9 mouse cellular contexts compared by ENCODE assay signal in genomic region chr1:133227378-133227777, GRCm38 (mm10).
DNase-seq lines count a peak whose midpoint lies in the region; ATAC-seq and TF ChIP-seq lines count a peak whose summit lies in the region.
"Had no signal": no experiment of that assay in that cellular context is flagged by ENCODE, and none has a peak within 500 bp of the region (broad histone marks: within the 10 kb centered on the region; RNA-seq: fewer than 3 reads in every experiment).

No protein-coding gene starts in this region.

- no peak for TF ChIP-seq CTCF in lung, adult 2 months (IDR thresholded peaks at IDR 0.05; ENCODE audit: insufficient read depth, low read length)

- peak overlapping the region; percentile 36 for H3K4me3 ChIP-seq in heart, embryonic 10.5 days
- H3K4me3 ChIP-seq in lung, embryonic 15.5 days = no peak overlapping the region
- no peak overlapping the region for H3K4me3 ChIP-seq in lung, adult 2 months (replicated peaks; ENCODE audit: extremely low read depth, low read depth, low read length)
- H3K4me3 ChIP-seq in hindbrain, embryonic 15.5 days = no peak overlapping the region
- H3K4me3 ChIP-seq in stomach, embryonic 16.5 days (replicated peaks; ENCODE audit: low read length) = no peak overlapping the region
- H3K4me3 ChIP-seq: liver, embryonic 12.5 days had no signal

- DNase-seq in heart, embryonic 10.5 days (ENCODE audit: low spot score) = no peak
- DNase-seq in heart, adult 8-10 months (ENCODE audit: low spot score) = no peak
- DNase-seq in lung, adult 2 months = no peak
- no peak for DNase-seq in embryo, embryonic 11 days
- no peak for DNase-seq in adipocyte (ENCODE audit: low spot score)

- no peaks in the 10 kb centered on the region for H3K27me3 ChIP-seq in heart, embryonic 10.5 days (ENCODE audit: insufficient read depth, poor library complexity, severe bottlenecking)
- H3K27me3 ChIP-seq in lung, embryonic 15.5 days = no peaks in the 10 kb centered on the region
- H3K27me3 ChIP-seq in hindbrain, embryonic 15.5 days = no peaks in the 10 kb centered on the region
- no peaks in the 10 kb centered on the region for H3K27me3 ChIP-seq in stomach, embryonic 16.5 days (ENCODE audit: control insufficient read depth, insufficient read depth, low read length)

- no peak for ATAC-seq in lung, embryonic 15.5 days (ENCODE audit: borderline replicate concordance, extremely low read depth, low FRiP score, low TSS enrichment)
- ATAC-seq in hindbrain, embryonic 15.5 days (ENCODE audit: low FRiP score, low read depth) = no peak
- no peak for ATAC-seq in stomach, embryonic 16.5 days (ENCODE audit: insufficient read depth, low FRiP score)
- ATAC-seq: liver, embryonic 12.5 days had no signal

- no peak overlapping the region for H3K9ac ChIP-seq in lung, embryonic 15.5 days
- H3K9ac ChIP-seq in hindbrain, embryonic 15.5 days = no peak overlapping the region
- peak overlapping the region; percentile 28; the same call in 1 of the 2 replicates for H3K9ac ChIP-seq in stomach, embryonic 16.5 days (ENCODE audit: low read length)
- H3K9ac ChIP-seq: liver, embryonic 12.5 days had no signal

- H3K36me3 ChIP-seq in heart, embryonic 10.5 days = no peaks in the 10 kb centered on the region
- no peaks in the 10 kb centered on the region for H3K36me3 ChIP-seq in lung, embryonic 15.5 days
- H3K36me3 ChIP-seq in hindbrain, embryonic 15.5 days = no peaks in the 10 kb centered on the region
- no peaks in the 10 kb centered on the region for H3K36me3 ChIP-seq in stomach, embryonic 16.5 days (ENCODE audit: control insufficient read depth, insufficient read depth, low read length)
- H3K36me3 ChIP-seq: liver, embryonic 12.5 days had no signal

- no peak for TF ChIP-seq POLR2A in lung, adult 2 months (IDR thresholded peaks at IDR 0.05; ENCODE audit: borderline replicate concordance, extremely low read depth, low read depth, low read length)

- H3K9me3 ChIP-seq in heart, embryonic 10.5 days = no peaks in the 10 kb centered on the region
- H3K9me3 ChIP-seq in lung, embryonic 15.5 days = no peaks in the 10 kb centered on the region
- H3K9me3 ChIP-seq in hindbrain, embryonic 15.5 days = no peaks in the 10 kb centered on the region
- H3K9me3 ChIP-seq in stomach, embryonic 16.5 days (replicated peaks; ENCODE audit: control insufficient read depth, low read length) = no peaks in the 10 kb centered on the region
- H3K9me3 ChIP-seq: liver, embryonic 12.5 days had no signal

- peaks cover 69% of the 10 kb centered on the region for H3K4me1 ChIP-seq in heart, embryonic 10.5 days
- H3K4me1 ChIP-seq in lung, embryonic 15.5 days = peaks cover 23% of the 10 kb centered on the region
- H3K4me1 ChIP-seq in lung, adult 2 months (ENCODE audit: control insufficient read depth, insufficient read depth, low read length) = peaks cover 5% of the 10 kb centered on the region
- peaks cover 46% of the 10 kb centered on the region for H3K4me1 ChIP-seq in hindbrain, embryonic 15.5 days (replicated peaks)
- H3K4me1 ChIP-seq in stomach, embryonic 16.5 days (ENCODE audit: control insufficient read depth, insufficient read depth, low read length) = peaks cover 43% of the 10 kb centered on the region

- H3K27ac ChIP-seq in heart, embryonic 10.5 days = peak overlapping the region; percentile 84
- peak overlapping the region; percentile 45 for H3K27ac ChIP-seq in lung, embryonic 15.5 days
- peak overlapping the region; percentile 27; the same call in 1 of the 2 replicates for H3K27ac ChIP-seq in hindbrain, embryonic 15.5 days (replicated peaks)
- H3K27ac ChIP-seq in stomach, embryonic 16.5 days (ENCODE audit: low read length) = peak overlapping the region; percentile 76
- H3K27ac ChIP-seq: liver, embryonic 12.5 days had no signal

- peak overlapping the region; percentile 9; the same call in 1 of the 2 replicates for H3K4me2 ChIP-seq in lung, embryonic 15.5 days
- 0 out of 2 replicates have a peak overlapping the region, but pooled peaks have one; percentile 2 for H3K4me2 ChIP-seq in hindbrain, embryonic 15.5 days
- no peak overlapping the region for H3K4me2 ChIP-seq in stomach, embryonic 16.5 days (ENCODE audit: low read depth, low read length)
- H3K4me2 ChIP-seq: liver, embryonic 12.5 days had no signal

- 23% methylated on average over 2 of the region's 2 CpGs for WGBS in heart, embryonic 10.5 days
- 76% methylated on average over 2 of the region's 2 CpGs for WGBS in lung, embryonic 15.5 days
- whole genome bisulfite sequencing in lung, adult 2 months = 76% methylated on average over 2 of the region's 2 CpGs
- WGBS in hindbrain, embryonic 15.5 days = 29% methylated on average over 2 of the region's 2 CpGs
- 60% methylated on average over 2 of the region's 2 CpGs for WGBS in stomach, embryonic 16.5 days

Comparison
In these comparisons a context has a peak if more than half of its experiments do, and no peak if none do; other contexts are left out.
1. H3K27ac ChIP-seq: peak in every context shown above with its lines; median percentile 84 in heart, embryonic 10.5 days; 76 in stomach, embryonic 16.5 days; 45 in lung, embryonic 15.5 days; 27 in hindbrain, embryonic 15.5 days.